Mouse (Mus musculus) spleen, adult 2 months (tissue): ENCODE results near the gene Gtf3c4. TPM values are rescaled to one million over a fixed set of nuclear protein-coding genes. Genes with fewer than 3 reads are reported as not detected.

Experiments used
- DNase-seq, 2 experiments: peaks; one replicate each; pipeline versions ENCODE4 v3.0.0 to v3.0.0-alpha.2; 2012 to 2021; ENCODE audit warnings: low spot score in 2 of 2, low read depth in 1 of 2
- H3K27ac ChIP-seq: fragments of 200-500 bp; 2 replicates; pipeline ENCODE4 v1.5.1; 2012; ENCODE audit warnings: low read length, inconsistent platforms; ENCODE audit not compliant: insufficient read depth
- H3K27me3 ChIP-seq: fragments of 200-500 bp; 2 replicates; pipeline ENCODE4 v1.6.1; 2012; ENCODE audit warnings: mild to moderate bottlenecking, moderate library complexity, low read length, inconsistent platforms; ENCODE audit not compliant: control insufficient read depth, insufficient read depth
- H3K36me3 ChIP-seq: fragments of 200-500 bp; 2 replicates; pipeline ENCODE4 v1.6.1; 2012; ENCODE audit warnings: mild to moderate bottlenecking, low read length, inconsistent platforms; ENCODE audit not compliant: control insufficient read depth, insufficient read depth
- H3K4me1 ChIP-seq: fragments of 200-500 bp; 2 replicates; pipeline ENCODE4 v1.6.1; 2011; ENCODE audit warnings: inconsistent platforms; ENCODE audit not compliant: control insufficient read depth, insufficient read depth, insufficient read length
- H3K4me3 ChIP-seq: fragments of 200-500 bp; 2 replicates; pipeline ENCODE4 v1.5.1; 2011; ENCODE audit warnings: mild to moderate bottlenecking, inconsistent platforms; ENCODE audit not compliant: insufficient read depth, insufficient read length; ENCODE audit errors: extremely low read depth
- CTCF ChIP-seq: fragments of 200-500 bp; IDR thresholded peaks from 2 replicates; pipeline ENCODE4 v1.5.1; 2011; ENCODE audit warnings: mild to moderate bottlenecking, inconsistent platforms; ENCODE audit not compliant: insufficient read depth, insufficient read length, insufficient replicate concordance; ENCODE audit errors: extremely low read depth
- POLR2A ChIP-seq: fragments of 200-500 bp; IDR thresholded peaks from 2 replicates; pipeline ENCODE4 v1.6.1; 2011; ENCODE audit warnings: low read depth, low read length, inconsistent platforms
- WGBS: fragments of 180-500 bp; shearing (Covaris S2); methylation state at CpG from one replicate; pipeline ENCODE4 v1.1.7; 2018; 5-methylcytosine and 5-hydroxymethylcytosine counted together
- polyA plus RNA-seq: library from polyadenylated mRNA; depleted of rRNA; stranded (reverse); fragments of >200 nt; gene quantifications from 2 replicates; pipeline ENCODE4 v1.2.3, GENCODE M21; 2012

Gene Gtf3c4
- polyA plus RNA-seq, 1 experiment: 6.1 TPM

DNA sequence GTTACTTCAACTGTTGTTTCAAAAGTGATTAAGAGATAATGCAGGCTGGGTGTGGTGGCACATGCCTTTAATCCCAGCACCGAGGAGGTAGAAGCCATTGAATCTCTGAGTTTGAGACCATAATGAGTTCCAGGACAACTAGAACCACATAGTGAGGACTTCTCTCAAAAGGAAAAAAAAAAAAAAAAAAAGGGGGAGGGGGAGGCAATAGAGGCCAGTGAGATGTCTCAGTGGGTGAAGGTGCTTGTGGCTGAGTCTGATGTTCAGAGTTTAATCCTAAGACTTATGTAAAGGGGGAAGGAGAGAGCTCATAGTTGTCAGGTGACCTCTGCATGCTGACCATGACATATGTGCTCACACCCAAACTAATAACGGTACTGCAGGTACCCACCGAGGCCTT is 1.9 kb upstream of the Gtf3c4 start:
- H3K36me3 ChIP-seq: peaks cover 8% of the 10 kb centered on the region
- 71% methylated on average over 3 of the region's 3 CpGs for WGBS
- no peak for TF ChIP-seq POLR2A
- no peak for TF ChIP-seq CTCF
- 0 out of 2 replicates have a peak, but pooled peaks cover 2% of the 10 kb centered on the region for H3K27me3 ChIP-seq
- H3K4me1 ChIP-seq: peaks cover 9% of the 10 kb centered on the region
- no peak for DNase-seq
- no peak overlapping the region for H3K27ac ChIP-seq
- H3K4me3 ChIP-seq: no peak overlapping the region

DNA sequence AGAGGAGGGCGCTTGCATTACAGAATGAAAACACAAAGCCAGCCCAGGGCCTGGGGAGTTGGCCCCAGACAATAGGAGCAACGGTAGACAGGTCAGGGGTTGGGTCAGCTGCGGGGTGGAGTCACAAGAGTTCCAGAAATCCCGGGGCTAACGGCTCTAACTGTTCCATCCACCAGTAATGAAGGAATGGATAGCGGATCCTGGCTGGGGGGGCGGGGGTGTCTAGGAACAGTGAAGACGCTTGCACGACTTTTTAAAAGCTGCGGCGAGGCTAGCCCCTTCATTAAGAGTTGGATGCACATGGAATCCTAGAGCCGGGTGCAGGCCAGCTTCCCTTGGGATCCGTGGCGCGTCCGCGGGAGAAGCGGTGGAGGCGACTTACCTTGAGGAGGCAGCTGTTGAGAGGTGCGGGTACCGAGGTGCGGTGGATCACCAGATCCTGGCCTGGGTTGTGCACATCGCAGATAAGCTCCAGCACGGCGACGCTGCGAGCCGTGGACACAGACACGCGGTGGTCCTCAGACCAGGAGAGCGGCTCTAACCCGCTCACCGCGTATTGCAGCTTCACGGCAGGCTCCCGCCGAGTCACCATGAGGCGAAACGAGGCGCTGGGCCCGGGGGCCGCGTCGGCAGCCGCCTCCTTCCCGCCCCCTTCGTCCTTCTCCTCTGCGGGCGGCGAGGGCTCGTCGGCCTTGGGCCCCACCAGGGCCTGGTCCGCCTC is 499 bp downstream of the Gtf3c4 start:
- DNase-seq: no peak
- WGBS: under 1% methylated on average over 52 of the region's 53 CpGs
- Histone ChIP-seq H3K4me3 (peak overlapping the region; percentile 99), H3K4me1 (peaks cover 10% of the 10 kb centered on the region), H3K27me3 (0 out of 2 replicates have a peak, but pooled peaks cover 2% of the 10 kb centered on the region), H3K36me3 (peaks cover 4% of the 10 kb centered on the region; the same call in 1 of the 2 replicates), H3K27ac (peak overlapping the region; percentile 68)
- no peak for TF ChIP-seq CTCF
- no peak for TF ChIP-seq POLR2A

DNA sequence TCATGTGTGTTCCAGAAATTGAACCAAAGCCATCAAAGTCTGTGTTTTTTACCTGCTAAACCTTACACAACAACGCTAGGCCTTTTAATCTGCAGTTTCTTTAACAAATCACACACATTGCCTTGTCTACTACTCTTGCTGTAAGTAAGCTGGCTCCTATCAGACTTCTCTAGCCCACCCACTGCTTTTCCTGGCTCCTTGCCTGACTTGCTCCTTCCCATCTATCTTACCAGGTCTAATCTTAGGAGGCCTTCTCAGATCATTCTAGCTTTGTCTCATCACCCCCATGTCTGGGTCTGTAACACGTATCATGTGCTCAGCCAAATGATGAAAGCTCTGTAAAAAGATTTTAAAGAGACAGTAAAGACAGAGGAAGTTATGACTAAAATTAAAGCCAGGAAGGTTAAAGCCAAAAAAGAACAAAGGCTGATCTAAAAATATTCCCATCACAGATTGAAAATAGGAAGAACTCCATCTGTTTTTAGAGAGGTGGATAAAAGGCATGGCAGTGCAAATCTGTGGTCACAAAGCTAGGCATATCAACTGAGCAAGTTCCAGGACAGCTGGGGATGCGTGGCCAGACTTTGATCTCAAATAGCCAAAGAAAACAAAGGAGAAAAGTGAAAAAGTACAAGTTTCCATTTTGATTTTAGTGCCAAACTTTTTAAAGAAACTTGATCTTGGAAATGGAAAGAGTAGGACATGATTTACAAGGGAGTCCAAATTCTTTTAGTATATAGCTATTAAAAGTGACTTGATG is 3.8 kb downstream of the Gtf3c4 start:
- TF ChIP-seq CTCF (no peak), POLR2A (no peak)
- H3K4me1 ChIP-seq: peaks cover 10% of the 10 kb centered on the region
- H3K27me3 ChIP-seq: 0 out of 2 replicates have a peak, but pooled peaks cover 2% of the 10 kb centered on the region
- no peak overlapping the region for H3K4me3 ChIP-seq
- no peak for DNase-seq
- 68% methylated on average over 3 of the region's 3 CpGs for WGBS
- peaks cover 7% of the 10 kb centered on the region; the same call in 1 of the 2 replicates for H3K36me3 ChIP-seq
- H3K27ac ChIP-seq: no peak overlapping the region

DNA sequence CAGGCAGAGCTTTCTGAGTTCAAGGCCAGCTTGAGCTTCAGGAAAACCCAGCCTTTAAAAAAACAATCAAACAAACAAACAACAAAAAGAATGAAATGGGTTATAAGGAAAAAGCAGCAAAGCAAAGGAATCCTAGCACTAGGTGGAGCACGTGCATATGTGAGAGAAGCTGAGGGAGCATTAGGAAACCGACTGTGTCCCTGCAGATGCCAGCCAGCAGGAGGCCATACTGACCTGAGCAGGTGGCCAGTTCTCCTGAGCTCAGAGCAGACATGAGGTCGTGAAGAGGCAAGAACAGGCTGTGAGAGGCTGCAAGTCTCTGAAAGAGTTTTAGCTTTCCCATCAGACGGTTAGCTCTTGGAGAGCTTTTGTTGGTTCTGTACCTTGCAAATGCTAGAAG is 10.9 kb downstream of the Gtf3c4 start:
- TF ChIP-seq POLR2A (no peak), CTCF (no peak)
- WGBS: 79% methylated on average over 4 of the region's 4 CpGs
- Histone ChIP-seq H3K4me1 (no peaks in the 10 kb centered on the region), H3K27me3 (no peaks in the 10 kb centered on the region), H3K36me3 (peaks cover 24% of the 10 kb centered on the region), H3K27ac (no peak overlapping the region), H3K4me3 (no peak overlapping the region)
- DNase-seq: no peak

DNA sequence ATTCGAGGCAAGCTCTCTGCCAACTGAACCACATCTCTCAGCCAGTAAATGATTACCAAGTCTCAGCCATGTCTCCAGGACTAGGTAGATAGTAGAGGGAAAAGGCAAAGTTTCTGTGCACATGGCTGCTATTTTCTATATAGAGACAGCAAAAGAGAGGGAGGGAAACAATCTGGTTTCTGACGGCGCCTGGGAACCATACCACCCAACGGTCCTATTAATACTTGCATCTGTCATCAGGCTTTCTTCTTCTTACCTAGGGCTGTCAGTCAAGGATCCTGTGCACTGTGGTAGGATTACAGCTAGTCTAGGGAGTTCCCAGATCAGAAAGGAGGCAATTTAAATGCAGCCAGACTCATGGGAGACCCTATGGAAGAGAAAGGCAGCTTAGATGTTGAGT is 21.3 kb downstream of the Gtf3c4 start:
- DNase-seq: no peak
- whole genome bisulfite sequencing: 80% methylated on average over 4 of the region's 4 CpGs
- TF ChIP-seq CTCF (no peak), POLR2A (no peak)

DNA sequence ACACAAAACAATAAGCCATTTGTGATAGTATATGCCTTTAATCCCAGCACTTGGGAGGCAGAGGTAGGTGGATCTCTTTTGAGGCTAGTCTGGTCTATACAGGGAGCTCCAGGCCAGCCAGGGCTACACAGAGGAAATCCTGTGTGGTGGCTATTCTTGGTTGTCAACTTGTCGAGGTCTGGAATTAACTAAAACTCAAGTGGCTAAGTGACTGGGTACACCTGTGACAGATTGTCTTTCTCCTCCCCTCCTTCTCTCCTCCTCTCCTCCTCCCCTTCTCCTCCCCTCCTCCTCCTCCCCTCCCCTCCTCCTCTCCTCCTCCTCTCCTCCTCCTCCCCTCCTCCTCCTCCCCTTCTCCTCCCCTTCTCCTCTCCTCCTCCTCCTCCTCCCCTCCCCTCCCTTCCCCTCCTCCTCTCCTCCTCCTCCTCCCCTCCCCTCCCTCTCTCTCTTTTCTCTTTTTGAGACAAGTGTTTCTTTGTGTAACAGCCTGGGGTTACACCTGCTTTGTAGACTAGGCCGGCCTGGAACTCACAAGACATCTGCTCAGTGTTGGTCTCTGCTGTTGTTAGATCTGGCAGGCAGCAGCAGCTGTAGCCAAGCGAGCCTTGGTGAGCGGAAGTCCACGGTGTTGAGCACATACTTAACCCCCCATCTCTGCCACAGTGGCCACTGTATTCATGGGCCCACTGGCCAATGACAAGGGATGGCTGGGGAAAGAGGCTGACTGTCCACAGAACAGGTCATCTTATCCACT is 29.7 kb downstream of the Gtf3c4 start:
- no peak for TF ChIP-seq POLR2A
- no peak for TF ChIP-seq CTCF
- Histone ChIP-seq H3K4me1 (no peaks in the 10 kb centered on the region), H3K36me3 (no peaks in the 10 kb centered on the region), H3K27me3 (no peaks in the 10 kb centered on the region; the same call in 1 of the 2 replicates), H3K4me3 (no peak overlapping the region), H3K27ac (no peak overlapping the region)
- no peak for DNase-seq
- WGBS: 54% methylated on average over 5 of the region's 5 CpGs

More for the DNA sequence above, 21.3 kb downstream of the Gtf3c4 start:
- H3K27me3 ChIP-seq: no peaks in the 10 kb centered on the region
- H3K4me3 ChIP-seq: no peak overlapping the region
- H3K4me1 ChIP-seq: no peaks in the 10 kb centered on the region
- H3K36me3 ChIP-seq: peaks cover 1% of the 10 kb centered on the region; the same call in 1 of the 2 replicates
- H3K27ac ChIP-seq: no peak overlapping the region
